Mouse (Mus musculus) limb, embryonic 11.5 days (tissue): ENCODE measurements around the gene Cluh. TPM values are rescaled to one million over a fixed set of nuclear protein-coding genes. Genes with fewer than 3 reads are reported as not detected.

Experiments used
- ATAC-seq: fragments of 200-750 bp; cut with Nextera tagmentation; 2 replicates; pipeline ENCODE4 v1.8.0; 2017; ENCODE audit warnings: low read depth; ENCODE audit not compliant: insufficient number of reproducible peaks, low FRiP score, low TSS enrichment
- DNase-seq: peaks from one replicate; pipeline ENCODE4 v3.0.0-alpha.2; 2015; ENCODE audit warnings: low spot score
- H3K27ac ChIP-seq: fragments of 300-500 bp; sonication (generic); replicated peaks from 2 replicates; pipeline ENCODE4 v1.5.1; 2014; ENCODE audit warnings: low read depth, mild to moderate bottlenecking, low read length
- H3K27me3 ChIP-seq: fragments of 300-500 bp; sonication (generic); 2 replicates; pipeline ENCODE4 v1.6.1; 2014; ENCODE audit warnings: mild to moderate bottlenecking, low read length, mixed read lengths; ENCODE audit not compliant: control insufficient read depth, insufficient read depth
- H3K36me3 ChIP-seq: fragments of 300-500 bp; sonication (generic); 2 replicates; pipeline ENCODE4 v1.6.1; 2014; ENCODE audit warnings: mild to moderate bottlenecking, low read length, moderate library complexity, mixed read lengths; ENCODE audit not compliant: control insufficient read depth, insufficient read depth
- H3K4me1 ChIP-seq: fragments of 300-500 bp; sonication (generic); 2 replicates; pipeline ENCODE4 v1.6.1; 2014; ENCODE audit warnings: low read length, mixed read lengths; ENCODE audit not compliant: control insufficient read depth, insufficient read depth
- H3K4me2 ChIP-seq: fragments of 300-500 bp; sonication (generic); 2 replicates; pipeline ENCODE4 v1.6.1; 2014; ENCODE audit warnings: low read depth, mild to moderate bottlenecking, moderate library complexity; ENCODE audit not compliant: severe bottlenecking
- H3K4me3 ChIP-seq: fragments of 300-500 bp; sonication (generic); 2 replicates; pipeline ENCODE4 v1.5.1; 2014; ENCODE audit warnings: low read depth, low read length
- H3K9ac ChIP-seq: fragments of 300-500 bp; sonication (generic); 2 replicates; pipeline ENCODE4 v1.6.1; 2014; ENCODE audit warnings: mild to moderate bottlenecking, low read length
- H3K9me3 ChIP-seq: fragments of 300-500 bp; sonication (generic); 2 replicates; pipeline ENCODE4 v1.6.1; 2016; ENCODE audit warnings: low read length; ENCODE audit not compliant: control insufficient read depth
- WGBS: fragments of 180-500 bp; shearing (Covaris S2); extraction: QIAGEN DNeasy Blood & Tissue Kit; methylation state at CpG from one replicate; pipeline ENCODE4 v1.1.7; 2014; 5-methylcytosine and 5-hydroxymethylcytosine counted together
- polyA plus RNA-seq: library from polyadenylated mRNA; unstranded; fragments of >200 nt; fragmentation: Nextera tagmentation; extraction: Ambion mirVana; gene quantifications from 2 replicates; pipeline ENCODE4 v1.2.1, GENCODE M21; 2014

Cluh gene
- polyA plus RNA-seq, 1 experiment from 2014 or later: 14.0 TPM

GRCm38 (mm10) chr11:74652791-74653191 lies 3.5 kb downstream of the Cluh start:
- DNase-seq (no peak), ATAC-seq (no peak)
- Histone ChIP-seq H3K4me2 (no peak overlapping the region), H3K27me3 (no peaks in the 10 kb centered on the region), H3K9me3 (no peaks in the 10 kb centered on the region), H3K4me3 (no peak overlapping the region), H3K9ac (0 out of 2 replicates have a peak overlapping the region, but pooled peaks have one; percentile 17), H3K27ac (no peak overlapping the region), H3K36me3 (peaks cover 12% of the 10 kb centered on the region), H3K4me1 (peaks cover 15% of the 10 kb centered on the region)
- WGBS: 91% methylated on average over 4 of the region's 4 CpGs

GRCm38 (mm10) chr11:74653385-74653784 lies 4.1 kb downstream of the Cluh start:
- Histone ChIP-seq H3K4me3 (no peak overlapping the region), H3K4me1 (peaks cover 15% of the 10 kb centered on the region)

GRCm38 (mm10) chr11:74655941-74656340 lies 6.6 kb downstream of the Cluh start:
- Histone ChIP-seq H3K9ac (no peak overlapping the region), H3K4me3 (no peak overlapping the region)
- 88% methylated on average over 3 of the region's 3 CpGs for WGBS

More at GRCm38 (mm10) chr11:74653385-74653784, 4.1 kb downstream of the Cluh start:
- Histone ChIP-seq H3K36me3 (peaks cover 16% of the 10 kb centered on the region), H3K9me3 (peaks cover 1% of the 10 kb centered on the region; the same call in 1 of the 2 replicates), H3K27me3 (no peaks in the 10 kb centered on the region), H3K27ac (no peak overlapping the region), H3K9ac (no peak overlapping the region), H3K4me2 (no peak overlapping the region)
- ATAC-seq: no peak
- WGBS: 67% methylated on average over 6 of the region's 6 CpGs
- DNase-seq: no peak

GRCm38 (mm10) chr11:74660336-74660735 lies 11.0 kb downstream of the Cluh start:
- H3K27ac ChIP-seq: no peak overlapping the region
- H3K9me3 ChIP-seq: peaks cover 2% of the 10 kb centered on the region; the same call in 1 of the 2 replicates
- DNase-seq (no peak), ATAC-seq (no peak)
- no peak overlapping the region for H3K4me2 ChIP-seq
- H3K4me1 ChIP-seq: no peaks in the 10 kb centered on the region
- H3K9ac ChIP-seq: no peak overlapping the region
- 94% methylated on average over 13 of the region's 13 CpGs for WGBS
- no peak overlapping the region for H3K4me3 ChIP-seq
- H3K36me3 ChIP-seq: peaks cover 47% of the 10 kb centered on the region
- H3K27me3 ChIP-seq: no peaks in the 10 kb centered on the region

More at GRCm38 (mm10) chr11:74655941-74656340, 6.6 kb downstream of the Cluh start:
- peaks cover 2% of the 10 kb centered on the region; the same call in 1 of the 2 replicates for H3K9me3 ChIP-seq
- peaks cover 30% of the 10 kb centered on the region for H3K36me3 ChIP-seq
- peaks cover 4% of the 10 kb centered on the region; the same call in 1 of the 2 replicates for H3K4me1 ChIP-seq
- H3K27ac ChIP-seq: no peak overlapping the region
- H3K4me2 ChIP-seq: no peak overlapping the region
- DNase-seq (no peak), ATAC-seq (no peak)
- H3K27me3 ChIP-seq: no peaks in the 10 kb centered on the region

- Histone ChIP-seq H3K4me3 (no peak overlapping the region), H3K4me1 (no peaks in the 10 kb centered on the region), H3K9me3 (peaks cover 2% of the 10 kb centered on the region; the same call in 1 of the 2 replicates), H3K27ac (no peak overlapping the region), H3K9ac (no peak overlapping the region), H3K36me3 (peaks cover 52% of the 10 kb centered on the region), H3K27me3 (no peaks in the 10 kb centered on the region), H3K4me2 (no peak overlapping the region)
- WGBS: 94% methylated on average over 19 of the region's 19 CpGs
- DNase-seq: no peak
- no peak for ATAC-seq
Measured at GRCm38 (mm10) chr11:74661641-74662040, 12.3 kb downstream of the Cluh start.

GRCm38 (mm10) chr11:74662221-74662620 lies 12.9 kb downstream of the Cluh start:
- peaks cover 2% of the 10 kb centered on the region; the same call in 1 of the 2 replicates for H3K9me3 ChIP-seq
- H3K27ac ChIP-seq: no peak overlapping the region
- no peaks in the 10 kb centered on the region for H3K4me1 ChIP-seq
- H3K4me2 ChIP-seq: no peak overlapping the region
- DNase-seq (no peak), ATAC-seq (no peak)
- no peaks in the 10 kb centered on the region for H3K27me3 ChIP-seq
- H3K4me3 ChIP-seq: no peak overlapping the region
- H3K9ac ChIP-seq: no peak overlapping the region
- peaks cover 52% of the 10 kb centered on the region for H3K36me3 ChIP-seq
- WGBS: 89% methylated on average over 6 of the region's 6 CpGs

- ATAC-seq: no peak
Measured at GRCm38 (mm10) chr11:74664279-74664678, 15.0 kb downstream of the Cluh start.

GRCm38 (mm10) chr11:74664906-74665305 lies 15.6 kb downstream of the Cluh start:
- Histone ChIP-seq H3K36me3 (peaks cover 40% of the 10 kb centered on the region), H3K4me2 (no peak overlapping the region), H3K27me3 (no peaks in the 10 kb centered on the region), H3K27ac (no peak overlapping the region), H3K4me1 (no peaks in the 10 kb centered on the region), H3K4me3 (no peak overlapping the region), H3K9me3 (no peaks in the 10 kb centered on the region), H3K9ac (no peak overlapping the region)
- WGBS: 93% methylated on average over 8 of the region's 8 CpGs
- DNase-seq (no peak), ATAC-seq (no peak)

More at GRCm38 (mm10) chr11:74664279-74664678, 15.0 kb downstream of the Cluh start:
- Histone ChIP-seq H3K9me3 (no peaks in the 10 kb centered on the region), H3K36me3 (peaks cover 41% of the 10 kb centered on the region), H3K4me3 (no peak overlapping the region), H3K4me1 (no peaks in the 10 kb centered on the region), H3K27me3 (no peaks in the 10 kb centered on the region), H3K9ac (no peak overlapping the region), H3K4me2 (no peak overlapping the region), H3K27ac (no peak overlapping the region)
- 88% methylated on average over 3 of the region's 3 CpGs for WGBS
- no peak for DNase-seq
